Comparison of ENCODE assay signal across 25 mouse cellular contexts in the genomic region with DNA sequence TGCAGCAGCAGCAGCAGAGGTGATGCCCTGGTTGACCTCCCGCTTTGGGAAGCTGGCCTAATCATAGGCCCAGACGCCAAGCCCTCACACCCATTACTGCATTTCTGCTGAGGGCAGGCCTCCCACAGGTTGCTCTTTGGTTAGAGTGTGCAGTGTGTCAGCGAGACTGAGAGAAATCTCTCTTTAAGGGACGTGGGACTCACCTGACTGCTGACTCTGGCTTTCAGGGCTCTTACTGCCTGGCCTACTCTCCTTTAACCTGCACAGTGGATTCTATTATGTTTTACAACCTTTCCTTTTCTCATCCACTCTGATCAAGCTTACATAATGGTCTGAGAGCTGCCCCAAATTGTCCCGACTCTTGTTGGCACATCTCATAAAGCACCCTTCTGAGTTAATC.
"Had no signal": no experiment of that assay in that cellular context is flagged by ENCODE, and none has a peak within 500 bp of the region (broad histone marks: within the 10 kb centered on the region; RNA-seq: fewer than 3 reads in every experiment).

No protein-coding gene starts in this region.

- ATAC-seq: hindbrain, postnatal 0 days; intestine, embryonic 16.5 days had no signal

- H3K4me1 ChIP-seq: heart, embryonic 13.5 days; heart, embryonic 15.5 days; kidney, embryonic 15.5 days; limb, embryonic 15.5 days had no signal

- H3K4me2 ChIP-seq: heart, embryonic 11.5 days; heart, embryonic 13.5 days; heart, embryonic 15.5 days; hindbrain, embryonic 14.5 days; kidney, embryonic 15.5 days; limb, embryonic 13.5 days; limb, embryonic 15.5 days had no signal

- H3K27ac ChIP-seq: gastrocnemius, adult 2 months; heart, adult 2 months; heart, embryonic 13.5 days; heart, embryonic 15.5 days; hindbrain, embryonic 14.5 days; hindbrain, postnatal 0 days; kidney, embryonic 15.5 days; kidney, postnatal 0 days; limb, embryonic 13.5 days; limb, embryonic 15.5 days had no signal

- H3K36me3 ChIP-seq: heart, embryonic 13.5 days; heart, embryonic 15.5 days; kidney, embryonic 15.5 days; limb, embryonic 13.5 days; limb, embryonic 15.5 days had no signal

- H3K4me3 ChIP-seq: gastrocnemius, adult 2 months; heart, adult 2 months; heart, embryonic 13.5 days; heart, embryonic 15.5 days; kidney, embryonic 15.5 days; limb, embryonic 13.5 days; limb, embryonic 15.5 days had no signal

- H3K27me3 ChIP-seq: heart, embryonic 13.5 days; heart, embryonic 15.5 days; kidney, embryonic 15.5 days; limb, embryonic 13.5 days; limb, embryonic 15.5 days had no signal

- DNase-seq: gastrocnemius, adult 2 months; gastrocnemius, postnatal 10 days; gastrocnemius, postnatal 25 days; heart, adult 11 months; heart, adult 2 months; heart, postnatal 14 days; heart, postnatal 36 days; kidney, adult 11 months; kidney, adult 2 months; kidney, adult 9 months; kidney, postnatal 14 days; kidney, postnatal 36 days; layer of hippocampus, adult 9-11 months; layer of hippocampus, postnatal 36 days; left cerebral cortex, postnatal 4 days had no signal

- H3K9ac ChIP-seq: heart, embryonic 13.5 days; heart, embryonic 15.5 days; hindbrain, embryonic 14.5 days; kidney, embryonic 15.5 days; limb, embryonic 13.5 days; limb, embryonic 15.5 days had no signal

- H3K9me3 ChIP-seq: heart, embryonic 13.5 days; heart, embryonic 15.5 days; kidney, embryonic 15.5 days; limb, embryonic 13.5 days; limb, embryonic 15.5 days had no signal
